Mouse (Mus musculus): Measurements from ENCODE around the gene Skap1.

DNA sequence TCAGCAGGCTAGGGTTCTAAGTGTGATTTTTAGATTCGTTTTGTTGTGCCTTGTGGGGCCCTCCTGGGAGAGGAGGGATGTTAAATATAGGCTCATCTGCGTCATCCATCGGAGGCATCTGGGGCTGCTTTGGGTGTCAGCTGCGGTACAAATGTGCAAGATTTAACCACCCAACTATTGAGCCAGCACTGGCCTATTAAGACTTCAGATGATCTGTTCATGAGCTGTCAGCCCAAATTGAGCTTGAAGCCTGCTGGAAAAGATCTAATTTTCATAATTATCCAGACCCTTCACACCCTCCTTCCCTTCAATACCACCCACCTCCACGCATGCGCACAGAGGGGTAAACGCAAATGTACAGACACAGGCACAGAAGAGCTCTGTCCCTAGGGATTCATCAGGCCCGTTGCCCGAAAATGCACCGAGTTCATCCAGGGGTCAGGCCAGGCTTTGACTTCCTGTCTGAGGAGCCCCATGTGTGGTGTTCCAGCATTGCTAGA is 181.2 kb downstream of the Skap1 start:
- TF ChIP-seq CTCF (IDR thresholded peaks at IDR 0.05; ENCODE audit: borderline replicate concordance, insufficient read depth, low read length) (no peak), POLR2A (IDR thresholded peaks at IDR 0.05; ENCODE audit: low read depth, low read length) (no peak)
